Mouse (Mus musculus) lung, postnatal 0 days (tissue): ENCODE results near the gene 2900026A02Rik. TPM values are rescaled to one million over a fixed set of nuclear protein-coding genes. Genes with fewer than 3 reads are reported as not detected.

ENCODE experiments used
- ATAC-seq: fragments of 200-750 bp; cut with Nextera tagmentation; 2 replicates; pipeline ENCODE4 v1.8.0; 2017; ENCODE audit warnings: moderate library complexity
- DNase-seq: peaks from one replicate; pipeline ENCODE4 v3.0.0-alpha.2; 2016; ENCODE audit warnings: low spot score
- H3K27ac ChIP-seq: fragments of 300-500 bp; sonication (generic); 2 replicates; pipeline ENCODE4 v1.5.1; 2014; ENCODE audit warnings: antibody characterized with exemption, mild to moderate bottlenecking, low read length, mixed read lengths
- H3K27me3 ChIP-seq: fragments of 300-500 bp; sonication (generic); replicated peaks from 2 replicates; pipeline ENCODE4 v1.6.1; 2014; ENCODE audit warnings: low read length, mixed read lengths; ENCODE audit not compliant: insufficient read depth
- H3K36me3 ChIP-seq: fragments of 300-500 bp; sonication (generic); 2 replicates; pipeline ENCODE4 v1.6.1; 2014; ENCODE audit warnings: low read length, mixed read lengths; ENCODE audit not compliant: insufficient read depth
- H3K4me1 ChIP-seq: fragments of 300-500 bp; sonication (generic); 2 replicates; pipeline ENCODE4 v1.6.1; 2014; ENCODE audit warnings: antibody characterized with exemption, low read depth, low read length, mixed read lengths; ENCODE audit not compliant: insufficient read depth
- H3K4me2 ChIP-seq: fragments of 300-500 bp; sonication (generic); replicated peaks from 2 replicates; pipeline ENCODE4 v1.6.1; 2014; ENCODE audit warnings: low read depth, mild to moderate bottlenecking, low read length, moderate library complexity, mixed read lengths
- H3K4me3 ChIP-seq: fragments of 300-500 bp; sonication (generic); 2 replicates; pipeline ENCODE4 v1.5.1; 2014; ENCODE audit warnings: low read depth, low read length
- H3K9ac ChIP-seq: fragments of 300-500 bp; sonication (generic); replicated peaks from 2 replicates; pipeline ENCODE4 v1.6.1; 2014; ENCODE audit warnings: low read depth, mild to moderate bottlenecking
- H3K9me3 ChIP-seq: fragments of 300-500 bp; sonication (generic); 2 replicates; pipeline ENCODE4 v1.6.1; 2016; ENCODE audit warnings: low read length, mixed read lengths
- CTCF ChIP-seq: IDR thresholded peaks from 2 replicates; pipeline ENCODE4 v1.5.1; 2016; ENCODE audit warnings: antibody characterized with exemption, mild to moderate bottlenecking
- EP300 ChIP-seq: IDR thresholded peaks from 2 replicates; pipeline ENCODE4 v1.6.1; 2016; ENCODE audit warnings: antibody characterized with exemption, mild to moderate bottlenecking, control low read depth
- WGBS: fragments of 180-500 bp; shearing (Covaris S2); extraction: QIAGEN DNeasy Blood & Tissue Kit; methylation state at CpG from one replicate; pipeline ENCODE4 v1.1.7; 2014; 5-methylcytosine and 5-hydroxymethylcytosine counted together
- polyA plus RNA-seq: library from polyadenylated mRNA; unstranded; fragments of >200 nt; fragmentation: Nextera tagmentation; extraction: Ambion mirVana; gene quantifications from 2 replicates; pipeline ENCODE4 v1.2.1, GENCODE M21; 2015

The 2900026A02Rik gene
- polyA plus RNA-seq = 6.3 and 6.9 TPM in 2 replicates

- Histone ChIP-seq H3K9me3 (no peaks in the 10 kb centered on the region), H3K36me3 (no peaks in the 10 kb centered on the region), H3K4me3 (peak within 1 kb of the TSS; percentile 67), H3K27ac (peak within 1 kb of the TSS; percentile 57), H3K4me1 (no peaks in the 10 kb centered on the region), H3K27me3 (no peaks in the 10 kb centered on the region), H3K4me2 (peak within 1 kb of the TSS; percentile 98), H3K9ac (peak within 1 kb of the TSS; percentile 43; the same call in 1 of the 2 replicates)
- WGBS = 24% methylated on average over 16 of the region's 62 CpGs
- TF ChIP-seq EP300 (no peak), CTCF (peak; percentile 84)
- peak; percentile 81 for ATAC-seq
- peak; percentile 77 for DNase-seq
These were observed at the start of gene 2900026A02Rik for GRCm38 (mm10) chr5:113221147-113221865. 2900026A02Rik (minus strand) TSS chr5:113221236.

DNA sequence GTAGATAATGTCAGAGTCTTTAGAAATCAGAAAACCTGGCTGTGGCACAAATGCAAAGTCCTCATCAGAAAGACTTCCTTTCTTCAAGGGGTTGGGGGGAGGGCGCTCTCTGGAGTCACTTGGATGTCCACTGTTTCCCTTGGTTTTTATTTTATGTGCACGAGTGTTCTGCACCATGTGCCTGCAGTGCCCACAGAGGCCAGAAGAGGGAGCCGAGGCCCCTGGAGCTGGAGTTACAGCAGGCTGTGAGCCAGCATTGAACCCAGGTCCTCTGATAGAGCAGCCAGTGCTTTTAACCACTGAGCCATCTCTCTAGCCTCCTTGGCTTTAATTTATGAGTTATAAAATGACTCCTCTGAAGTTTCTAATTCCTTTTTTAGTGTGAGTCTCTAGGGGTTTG, 49.0 kb upstream of the 2900026A02Rik start:
- WGBS = 76% methylated on average over 3 of the region's 3 CpGs
- ATAC-seq = no peak
- no peak for DNase-seq

DNA sequence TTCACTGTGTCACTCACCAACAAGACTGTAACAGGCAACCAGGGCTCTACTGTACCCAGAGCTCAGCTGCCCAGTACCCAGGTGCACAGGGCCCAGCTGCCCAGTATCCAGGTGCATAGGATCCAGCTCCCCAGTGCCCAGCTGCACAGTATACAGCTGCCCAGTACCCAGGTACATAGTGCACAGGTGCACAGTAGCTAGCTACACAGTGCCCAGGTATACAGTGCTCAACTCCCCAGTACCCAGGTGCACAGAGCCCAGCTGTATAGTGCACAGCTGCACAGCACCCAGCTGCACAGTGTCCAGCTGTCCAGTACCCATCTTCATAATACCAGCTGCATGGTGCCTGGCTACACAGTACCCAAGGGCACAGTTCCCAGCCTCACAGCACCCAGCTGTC, 47.2 kb upstream of the 2900026A02Rik start:
- no peaks in the 10 kb centered on the region for H3K4me1 ChIP-seq
- H3K36me3 ChIP-seq = no peaks in the 10 kb centered on the region
- H3K27me3 ChIP-seq = no peaks in the 10 kb centered on the region
- TF ChIP-seq CTCF (no peak), EP300 (no peak)
- H3K27ac ChIP-seq = no peak overlapping the region
- no peak overlapping the region for H3K9ac ChIP-seq
- no peak overlapping the region for H3K4me3 ChIP-seq
- H3K9me3 ChIP-seq = no peaks in the 10 kb centered on the region
- DNase-seq (no peak), ATAC-seq (no peak)
- H3K4me2 ChIP-seq = no peak overlapping the region

More for the DNA sequence above, 49.0 kb upstream of the 2900026A02Rik start:
- Histone ChIP-seq H3K4me3 (no peak overlapping the region), H3K9ac (no peak overlapping the region), H3K9me3 (no peaks in the 10 kb centered on the region), H3K4me1 (no peaks in the 10 kb centered on the region), H3K27ac (no peak overlapping the region), H3K27me3 (no peaks in the 10 kb centered on the region), H3K4me2 (no peak overlapping the region), H3K36me3 (no peaks in the 10 kb centered on the region)
- TF ChIP-seq EP300 = no peak
- TF ChIP-seq CTCF = peak; percentile 26; the same call in 1 of the 2 replicates

GRCm38 (mm10) chr5:113265637-113266036, 44.6 kb upstream of the 2900026A02Rik start:
- Histone ChIP-seq H3K27ac (no peak overlapping the region), H3K4me2 (no peak overlapping the region), H3K4me3 (no peak overlapping the region), H3K4me1 (no peaks in the 10 kb centered on the region), H3K36me3 (no peaks in the 10 kb centered on the region), H3K9me3 (no peaks in the 10 kb centered on the region), H3K9ac (no peak overlapping the region), H3K27me3 (no peaks in the 10 kb centered on the region)
- 85% methylated on average over 8 of the region's 8 CpGs for WGBS
- ATAC-seq = no peak
- no peak for DNase-seq
- TF ChIP-seq EP300 = no peak
- no peak for TF ChIP-seq CTCF

DNA sequence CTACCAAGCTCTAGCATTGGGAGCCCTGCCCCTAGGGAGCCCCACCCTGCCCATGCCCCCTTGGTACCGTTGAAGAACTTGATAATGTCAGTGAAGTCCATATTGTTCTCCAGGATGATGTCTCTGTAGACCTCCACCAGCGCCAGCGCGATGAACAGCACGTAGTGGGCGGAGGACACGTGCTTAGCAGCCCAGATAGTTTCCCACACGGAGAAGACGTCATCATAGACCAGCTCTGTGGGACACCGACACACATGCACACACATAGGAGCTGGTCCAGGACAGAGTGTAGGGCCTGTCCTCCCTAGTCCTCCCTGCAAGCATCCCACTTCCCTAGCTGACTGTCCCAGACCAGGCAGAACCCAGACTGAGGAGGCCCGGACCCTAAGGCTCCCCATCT, 29.8 kb upstream of the 2900026A02Rik start:
- Histone ChIP-seq H3K9me3 (no peaks in the 10 kb centered on the region), H3K27me3 (no peaks in the 10 kb centered on the region), H3K4me2 (no peak overlapping the region), H3K27ac (no peak overlapping the region), H3K36me3 (no peaks in the 10 kb centered on the region), H3K9ac (no peak overlapping the region), H3K4me3 (no peak overlapping the region), H3K4me1 (no peaks in the 10 kb centered on the region)
- WGBS = 94% methylated on average over 11 of the region's 11 CpGs
- TF ChIP-seq EP300 (no peak), CTCF (no peak)
- DNase-seq (no peak), ATAC-seq (no peak)

DNA sequence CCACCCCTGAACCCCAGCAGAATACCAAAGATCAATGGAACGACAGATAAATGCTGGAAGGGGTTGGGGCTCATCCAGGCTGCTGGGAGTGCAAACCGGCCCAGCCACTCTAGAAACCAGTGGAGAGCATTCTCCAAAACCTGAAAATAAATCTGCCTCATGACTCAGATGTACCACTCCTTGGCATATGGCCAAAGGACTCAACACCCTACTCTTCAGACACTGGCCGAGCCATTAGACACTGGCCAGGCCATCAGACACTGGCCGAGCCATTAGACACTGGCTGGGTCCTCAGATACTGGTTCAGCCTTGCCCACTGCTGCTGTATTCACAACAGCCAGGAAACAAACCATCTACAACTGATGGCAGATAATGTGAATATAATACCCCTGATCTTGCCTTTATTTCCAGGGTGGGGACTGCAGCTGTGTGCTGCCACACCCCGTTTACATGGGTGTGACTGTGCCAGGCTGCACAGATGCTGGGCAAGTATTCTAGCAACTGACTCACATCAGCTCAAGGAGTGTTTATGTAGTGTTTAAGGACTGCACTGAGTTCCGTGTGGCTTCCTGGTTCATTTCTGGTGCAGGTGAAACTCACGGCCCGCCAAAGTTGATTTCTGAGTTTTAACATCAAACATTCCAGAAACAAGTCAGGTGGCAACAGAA, 28.4 kb upstream of the 2900026A02Rik start:
- WGBS = 49% methylated on average over 8 of the region's 8 CpGs
- peak; percentile 90 for ATAC-seq
- TF ChIP-seq CTCF (no peak), EP300 (0 out of 2 replicates have a peak, but pooled peaks have one; percentile 41)

More for the DNA sequence above, 28.4 kb upstream of the 2900026A02Rik start:
- no peaks in the 10 kb centered on the region for H3K27me3 ChIP-seq
- no peak overlapping the region for H3K4me3 ChIP-seq
- H3K4me1 ChIP-seq = no peaks in the 10 kb centered on the region
- H3K4me2 ChIP-seq = no peak overlapping the region
- peak; percentile 58 for DNase-seq
- no peaks in the 10 kb centered on the region for H3K36me3 ChIP-seq
- H3K9me3 ChIP-seq = no peaks in the 10 kb centered on the region
- H3K9ac ChIP-seq = no peak overlapping the region
- no peak overlapping the region for H3K27ac ChIP-seq
